Mouse (Mus musculus): ENCODE results near the gene Ado.

Gene Ado

DNA sequence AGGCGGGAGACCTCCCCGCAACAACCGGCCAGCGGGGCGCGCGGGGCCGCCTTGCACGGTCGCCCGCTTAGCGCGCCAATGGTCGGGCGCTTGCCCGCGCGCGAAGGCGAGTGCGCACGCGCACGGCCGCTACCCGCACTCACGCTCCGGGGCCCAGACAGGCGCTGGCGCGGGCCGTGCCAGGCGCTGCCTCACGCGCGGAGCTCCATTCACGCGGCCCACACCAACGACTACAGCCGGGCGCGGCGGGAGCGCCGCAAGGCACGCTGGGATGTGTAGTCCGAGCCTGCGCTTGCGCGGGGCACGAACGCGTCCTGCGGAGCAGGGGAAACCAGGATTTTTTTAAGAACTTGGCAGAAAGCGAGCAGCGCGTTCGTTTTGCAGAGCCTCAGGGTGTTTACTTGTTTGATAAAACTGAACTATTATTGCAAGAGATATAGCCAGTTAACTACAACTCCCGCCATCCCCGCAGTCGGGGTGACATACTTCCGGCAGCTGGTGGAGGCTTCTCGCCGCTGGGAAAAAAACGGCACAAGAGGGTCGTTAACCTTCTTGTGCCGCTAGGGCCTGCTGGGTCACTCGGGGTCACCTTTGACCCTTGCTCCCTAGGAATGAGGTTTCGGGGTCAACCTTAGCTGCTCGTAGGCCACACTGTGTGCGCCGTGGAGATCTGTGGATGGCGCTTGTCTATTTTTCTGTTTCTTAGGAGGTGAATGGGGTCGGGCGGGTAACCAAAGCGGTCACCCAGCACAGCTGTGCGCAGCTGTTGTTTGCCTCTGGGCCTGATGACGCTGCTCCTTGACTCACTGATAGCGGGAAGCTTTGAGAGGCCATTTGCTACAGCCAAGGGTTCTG, at the start of gene Ado:
Ado (minus strand) TSS at position 79 of the 855 bp plus-strand sequence.
- peak; percentile 79 to 80 for DNase-seq (ENCODE audit: low read depth in 2 of 2, low spot score in 2 of 2)

DNA sequence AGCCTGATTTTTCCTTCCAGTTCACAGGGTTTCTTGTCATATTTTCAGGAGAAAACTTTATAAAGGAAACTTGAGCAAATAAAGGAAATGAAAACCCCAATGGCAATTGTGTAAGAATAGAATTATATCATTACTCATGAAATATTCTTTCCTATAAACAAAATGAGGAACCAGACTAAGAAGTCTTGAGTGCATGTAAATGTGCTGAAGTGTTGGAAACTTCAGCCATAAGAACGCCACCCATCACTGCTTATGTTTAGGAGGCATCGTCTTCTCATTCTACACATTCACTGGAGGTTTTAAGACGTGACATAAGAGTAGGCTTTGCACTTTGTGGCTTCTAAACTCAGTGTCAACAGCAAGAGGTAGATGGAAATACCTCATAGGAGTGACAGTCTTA, 46.5 kb upstream of the Ado start:
- DNase-seq (ENCODE audit: low read depth in 2 of 2, low spot score in 2 of 2): no peak

DNA sequence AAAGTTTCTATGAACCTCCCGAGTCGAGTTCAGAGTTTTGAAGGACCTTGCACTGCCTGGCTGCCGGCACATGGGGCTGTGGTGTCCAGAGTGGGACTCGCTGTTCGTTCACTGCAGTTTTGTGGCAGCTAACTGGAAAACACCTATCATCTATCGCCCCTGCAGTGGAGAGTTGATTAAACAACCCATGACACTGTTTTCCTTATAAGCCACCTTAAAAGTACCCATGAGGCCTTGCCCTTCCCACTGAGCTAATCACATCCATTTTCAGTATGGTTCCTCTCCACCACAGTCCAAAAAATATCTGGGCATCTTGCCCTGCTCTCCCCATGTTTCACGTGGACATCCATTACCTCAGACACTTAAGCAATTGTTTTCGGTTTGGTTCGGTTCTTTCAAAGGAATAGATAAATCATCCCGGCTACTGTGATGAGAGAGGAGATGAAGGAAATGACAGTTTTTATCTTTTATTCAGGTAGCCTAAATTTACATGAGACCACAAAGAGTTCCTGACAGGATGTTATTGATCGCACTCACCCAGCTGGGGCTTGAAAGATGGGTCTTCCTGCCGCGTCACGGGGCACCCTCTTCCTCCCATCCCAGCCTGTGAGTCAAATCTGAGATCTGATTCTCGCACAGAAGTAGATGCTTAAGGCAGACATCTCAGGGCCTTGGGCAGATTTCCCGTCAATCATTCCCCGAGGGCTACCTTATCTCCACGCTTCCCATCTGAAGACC, 37.3 kb upstream of the Ado start:
- peak; percentile 77 to 83 for DNase-seq (ENCODE audit: low read depth in 2 of 2, low spot score in 2 of 2)

- peak; percentile 37 to 60 for DNase-seq (ENCODE audit: low read depth in 2 of 2, low spot score in 2 of 2)
These were observed 33.0 kb upstream of the Ado start for GRCm38 (mm10) chr10:67581698-67582285.

GRCm38 (mm10) chr10:67579830-67580229, 31.1 kb upstream of the Ado start:
- DNase-seq (ENCODE audit: low read depth in 2 of 2, low spot score in 2 of 2): no peak

GRCm38 (mm10) chr10:67573310-67573709, 24.6 kb upstream of the Ado start:
- DNase-seq (ENCODE audit: low read depth in 2 of 2, low spot score in 2 of 2): no peak

DNA sequence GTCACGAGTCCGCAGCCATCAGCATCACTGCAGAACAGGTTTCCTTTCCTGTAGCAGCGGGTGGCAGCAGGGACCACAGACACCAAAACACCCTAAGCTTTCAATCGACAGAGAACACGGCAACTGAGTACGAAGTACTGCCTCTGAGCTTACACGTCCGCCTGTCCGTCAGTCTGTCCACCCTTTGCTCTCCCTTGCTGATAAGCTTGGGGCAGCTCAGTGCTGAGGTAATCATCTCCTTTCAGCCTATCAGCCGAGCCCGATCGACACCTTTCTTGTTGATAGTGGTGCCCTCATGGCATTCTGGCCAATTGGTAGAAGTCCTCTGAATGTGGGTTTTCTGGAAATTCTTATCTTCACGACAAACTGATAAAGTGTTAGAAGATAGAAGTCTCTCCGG, 22.7 kb upstream of the Ado start:
- no peak for DNase-seq (ENCODE audit: low read depth in 2 of 2, low spot score in 2 of 2)

- DNase-seq (ENCODE audit: low read depth in 2 of 2, low spot score in 2 of 2): no peak
These were observed 20.8 kb upstream of the Ado start for GRCm38 (mm10) chr10:67569539-67569938.

DNA sequence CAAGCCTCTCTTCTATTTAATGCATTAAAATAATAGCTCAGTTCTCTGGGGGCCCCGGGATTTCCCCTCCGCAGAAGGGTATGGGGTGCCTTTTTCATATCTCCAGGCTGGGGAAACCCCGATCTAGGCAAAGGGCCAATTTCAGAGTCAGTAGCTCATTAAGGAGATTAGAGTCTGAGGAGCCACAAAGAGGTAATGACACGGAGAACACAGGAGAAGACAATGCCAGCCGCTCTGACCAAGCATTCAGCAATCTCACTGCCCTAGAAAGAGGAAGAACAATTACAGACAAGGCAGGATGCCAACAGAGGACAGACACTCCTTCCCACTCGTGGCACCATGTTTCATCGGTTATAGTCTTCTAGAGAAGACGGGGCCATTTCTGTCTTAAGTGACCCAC, 17.3 kb upstream of the Ado start:
- no peak for DNase-seq (ENCODE audit: low read depth in 2 of 2, low spot score in 2 of 2)

DNA sequence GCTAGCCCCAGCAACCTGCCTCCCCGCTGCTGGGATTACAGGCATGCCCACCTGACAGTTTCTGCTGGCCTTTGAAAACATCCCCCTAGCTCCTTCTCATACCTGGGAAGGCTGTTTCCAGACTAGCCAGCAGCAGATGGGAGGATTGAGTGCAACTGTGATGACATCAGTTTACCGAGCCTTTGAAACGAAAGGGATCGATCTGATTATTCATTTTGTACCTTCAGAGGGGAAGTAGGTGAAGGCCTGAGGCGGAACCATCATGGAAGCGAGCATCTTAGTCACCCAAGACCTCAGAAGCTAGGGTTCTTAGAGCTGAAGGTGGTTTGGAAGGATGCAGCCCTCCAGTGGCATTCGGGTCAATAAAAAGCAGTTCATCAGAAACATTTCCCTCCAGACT, 15.8 kb upstream of the Ado start:
- DNase-seq (ENCODE audit: low read depth in 2 of 2, low spot score in 2 of 2): no peak

DNA sequence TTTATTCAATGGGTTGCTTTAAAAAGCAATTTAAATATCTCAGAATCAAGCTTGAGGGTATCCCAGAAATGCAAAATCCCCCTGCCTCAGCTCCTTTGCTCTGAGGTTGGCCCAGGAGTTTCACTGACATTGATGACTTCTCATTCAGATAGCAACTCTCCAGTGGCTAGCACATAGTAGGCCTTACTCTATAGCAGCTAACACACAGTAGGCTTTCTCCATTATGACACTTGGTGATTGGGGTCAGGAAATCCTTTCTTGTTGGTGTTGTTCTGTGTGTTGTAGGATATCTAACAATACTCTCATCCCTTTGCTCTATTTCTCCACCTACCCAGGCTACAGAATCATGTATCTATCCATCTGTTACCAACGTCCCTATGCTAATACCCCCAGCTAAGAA, 12.4 kb upstream of the Ado start:
- no peak for DNase-seq (ENCODE audit: low read depth in 2 of 2, low spot score in 2 of 2)

DNA sequence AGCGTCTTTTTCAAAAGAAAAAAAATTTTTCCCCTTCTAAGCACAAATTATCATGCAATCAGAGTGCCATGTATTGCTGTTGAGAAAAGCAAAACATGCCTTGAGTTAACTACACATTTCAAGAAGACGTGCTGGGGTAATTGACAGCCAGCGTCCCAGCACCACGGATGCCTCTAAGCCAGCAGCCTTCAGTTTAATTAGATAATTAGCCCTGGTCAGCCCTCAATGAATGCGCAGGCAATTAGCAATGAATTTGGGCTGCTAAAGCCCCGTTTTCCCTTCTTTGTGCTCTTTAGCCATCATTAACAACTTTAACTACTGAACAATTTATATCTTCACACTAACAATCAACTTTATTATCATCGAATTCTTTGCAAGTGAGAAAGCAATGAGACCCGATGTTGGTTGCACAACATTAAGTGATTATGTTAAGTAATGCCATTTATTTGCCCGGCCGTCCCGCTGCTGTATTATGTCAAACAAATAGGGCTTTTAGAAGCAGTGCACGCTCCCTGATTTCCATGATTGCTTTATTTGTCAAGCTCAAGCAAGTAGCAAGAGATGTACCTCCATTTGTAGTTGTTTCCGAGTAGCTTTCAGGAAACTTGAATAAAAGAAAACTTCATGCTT, 11.1 kb upstream of the Ado start:
- DNase-seq (ENCODE audit: low read depth in 2 of 2, low spot score in 2 of 2): no peak

DNA sequence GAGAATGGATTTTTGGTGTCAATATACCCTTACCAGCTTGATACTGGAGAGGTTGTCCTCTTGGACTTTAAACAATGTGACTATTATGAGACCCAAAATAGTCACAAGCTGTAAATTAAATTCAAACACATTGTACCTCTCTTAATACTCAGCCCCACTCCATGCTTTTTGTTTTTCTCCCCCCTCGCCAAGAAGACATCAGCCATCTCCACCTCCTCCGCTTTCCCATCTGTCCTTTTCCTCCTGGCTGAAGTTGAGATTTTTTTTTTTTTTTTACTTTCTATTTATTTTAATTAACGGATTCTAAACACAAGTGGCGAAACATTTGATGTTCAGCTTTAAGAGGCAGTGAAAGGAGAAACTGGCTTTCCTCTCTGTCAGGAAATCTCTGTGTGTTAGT, 9.3 kb upstream of the Ado start:
- DNase-seq (ENCODE audit: low read depth in 2 of 2, low spot score in 2 of 2): no peak

DNA sequence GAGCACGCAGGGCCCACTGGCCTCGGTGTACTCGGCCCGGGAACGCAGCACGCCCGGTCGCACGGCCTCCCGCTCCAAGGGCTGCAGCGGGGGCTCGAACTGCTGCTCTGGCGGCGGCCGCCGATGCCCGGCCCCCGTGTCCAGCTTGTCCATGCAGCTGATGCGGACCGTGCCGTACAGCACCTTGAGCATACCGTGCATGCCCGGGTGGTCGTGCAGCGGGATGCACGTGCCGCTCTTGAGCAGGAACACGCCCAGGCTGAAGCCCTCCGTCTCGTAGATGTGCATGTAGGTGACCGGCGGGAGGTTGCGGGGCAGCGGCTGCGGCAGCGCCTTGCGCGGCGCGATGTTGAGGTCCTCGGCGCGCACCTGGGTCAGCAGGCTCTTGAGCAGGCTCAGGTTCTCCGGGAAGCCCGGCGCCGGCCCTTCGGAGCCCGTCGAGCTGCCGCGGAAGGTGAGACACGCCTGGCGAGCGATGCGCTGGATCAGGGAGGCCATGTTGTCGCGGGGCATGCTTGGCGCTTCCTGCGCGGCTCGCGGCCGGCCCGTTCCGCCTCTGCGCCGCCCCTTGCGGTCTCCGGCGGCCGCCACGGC, 397 bp downstream of the Ado start:
- DNase-seq (ENCODE audit: low read depth in 2 of 2, low spot score in 2 of 2): peak; percentile 43

- no peak for DNase-seq (ENCODE audit: low read depth in 2 of 2, low spot score in 2 of 2)
These were observed 900 bp downstream of the Ado start for GRCm38 (mm10) chr10:67547850-67548260.

- DNase-seq (ENCODE audit: low read depth in 2 of 2, low spot score in 2 of 2): no peak
These were observed 8.2 kb downstream of the Ado start for GRCm38 (mm10) chr10:67540591-67540990.

DNA sequence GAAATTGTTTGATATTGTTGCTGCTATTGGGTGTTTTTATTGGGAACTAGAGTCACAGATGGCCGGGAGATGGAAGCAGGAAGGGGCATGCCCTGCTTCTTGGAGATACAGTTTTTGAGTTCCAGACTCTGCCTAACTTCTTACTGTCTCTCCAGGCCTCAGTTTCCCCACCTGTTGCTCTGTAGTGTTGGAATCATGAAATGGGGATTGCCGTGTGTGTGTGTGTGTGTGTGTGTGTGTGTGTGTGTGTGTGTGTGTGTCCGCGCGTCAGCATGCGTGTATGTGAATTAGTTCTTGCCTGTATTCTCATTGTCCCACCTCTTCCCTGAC, 9.4 kb downstream of the Ado start:
- DNase-seq (ENCODE audit: low read depth in 2 of 2, low spot score in 2 of 2): no peak

GRCm38 (mm10) chr10:67538585-67539400, 10.0 kb downstream of the Ado start:
- DNase-seq (ENCODE audit: low read depth in 2 of 2, low spot score in 2 of 2): peak; percentile 27 to 35

- no peak for DNase-seq (ENCODE audit: low read depth in 2 of 2, low spot score in 2 of 2)
These were observed 10.6 kb downstream of the Ado start for GRCm38 (mm10) chr10:67538106-67538505.
